Mouse (Mus musculus): ENCODE results near the gene Map1s.

DNA sequence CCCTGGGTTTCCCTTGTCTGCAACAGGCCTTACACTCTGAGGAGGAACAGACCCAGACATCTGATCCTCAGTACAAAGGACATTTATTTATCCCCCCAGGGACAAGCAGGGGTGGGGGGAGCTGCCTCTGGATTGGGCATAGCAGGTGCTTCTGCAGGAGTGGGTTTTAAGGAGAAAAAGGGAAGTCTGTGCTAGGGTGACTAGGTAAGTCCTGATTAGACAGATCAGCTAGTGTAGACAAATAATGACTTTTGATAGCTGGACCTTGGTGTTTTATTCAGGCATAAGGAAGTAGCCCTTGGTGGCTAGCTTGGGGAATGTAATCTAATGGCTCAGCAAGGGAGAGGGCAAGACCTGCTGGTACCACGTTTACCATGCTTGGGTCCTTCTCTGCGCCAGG lies 6.5 kb upstream of the Map1s start:
- TF ChIP-seq ZC3H11A (IDR thresholded peaks at IDR 0.05; ENCODE audit: borderline replicate concordance, low read depth, low read length): no peak
- no peak for TF ChIP-seq MAFK (IDR thresholded peaks at IDR 0.05; ENCODE audit: insufficient read depth, low read depth, low read length)
- no peak for TF ChIP-seq CHD2 (IDR thresholded peaks at IDR 0.05; ENCODE audit: low read depth, low read length)

All from ES-E14 (cell line).